Mouse (Mus musculus) brain, adult 10 weeks (tissue): ENCODE data around the gene Lrrc34. TPM values are rescaled to one million over a fixed set of nuclear protein-coding genes. Genes with fewer than 3 reads are reported as not detected.

Experiments
- polyA plus RNA-seq: library from polyadenylated mRNA; stranded (reverse); fragments of 350-450 nt; fragmentation: Illumina TruSeq; extraction: RNeasy Lipid Tissue Mini Kit (QIAGEN cat#74804); gene quantifications from one replicate; pipeline ENCODE4 v1.2.3, GENCODE M21; 2015; ENCODE audit warnings: low read depth, low replicate concordance

Lrrc34 gene
- 1.0 TPM for polyA plus RNA-seq

GRCm38 (mm10) chr3:30647440-30648090, at the start of gene Lrrc34:
Gene Lrrc34 (minus strand): TSS chr3:30647869.

GRCm38 (mm10) chr3:30644207-30644606, 3.5 kb downstream of the Lrrc34 start, which contains the start of gene Lrriq4:
Gene Lrriq4 (plus strand): TSS chr3:30644507.

GRCm38 (mm10) chr3:30602065-30602739, 45.5 kb downstream of the Lrrc34 start, which contains the start of gene Mynn:
Gene Mynn (plus strand): TSS chr3:30602065.

GRCm38 (mm10) chr3:30599711-30600545, 47.7 kb downstream of the Lrrc34 start, which contains the start of gene Actrt3:
Gene Actrt3 (minus strand): TSS chr3:30599939.

Other genes with a start within 250 kb of the Lrrc34 start
- gene Mecom, start 99.9 kb downstream of the Lrrc34 start, polyA plus RNA-seq = 3.2 TPM
- 0.68 TPM for gene Actrt3, start 47.9 kb downstream of the Lrrc34 start, polyA plus RNA-seq
- 11.8 TPM for gene Mynn, start 45.8 kb downstream of the Lrrc34 start, polyA plus RNA-seq
- gene Lrriq4, start 3.4 kb downstream of the Lrrc34 start, polyA plus RNA-seq = not detected
- gene Lrrc31, start 52.0 kb upstream of the Lrrc34 start, polyA plus RNA-seq = not detected
- not detected for gene Samd7, start 98.4 kb upstream of the Lrrc34 start, polyA plus RNA-seq
- gene Sec62, start 145.0 kb upstream of the Lrrc34 start, polyA plus RNA-seq = 113 TPM
- gene Gpr160, start 208.1 kb upstream of the Lrrc34 start, polyA plus RNA-seq = 1.5 TPM